Mouse (Mus musculus) mouse trophoblast stem cell (cell line): Measurements from ENCODE around the gene Lin52.
"Not testable (repeated sequence)": the region's sequence is repeated elsewhere in the genome, so short reads cannot be mapped to it uniquely, and the experiment has no call there.

ENCODE experiments used
- in situ Hi-C, 2 experiments: fragments of 300-500 bp; cut with MseI, MboI; formaldehyde crosslinking; loops; 2 replicates in 1 of 2; 3 replicates in 1 of 2; pipeline ENCODE4 v1.15.1; 2025

The Lin52 gene

DNA sequence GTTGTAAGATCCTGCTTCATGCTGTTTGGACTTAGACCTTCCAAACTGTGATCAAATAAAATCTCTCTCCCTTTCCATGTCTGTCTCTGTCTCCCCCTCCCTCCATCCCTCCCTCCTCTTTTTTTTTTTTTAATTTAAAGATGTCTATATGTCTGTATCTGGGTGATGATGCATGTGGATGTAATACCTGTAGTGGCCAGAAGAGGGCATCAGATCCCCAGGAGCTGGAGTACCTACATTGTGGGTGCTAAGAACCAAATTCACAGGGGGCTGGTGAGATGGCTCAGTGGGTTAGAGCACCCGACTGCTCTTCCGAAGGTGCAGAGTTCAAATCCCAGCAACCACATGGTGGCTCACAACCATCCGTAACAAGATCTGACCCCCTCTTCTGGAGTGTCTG is 88.3 kb downstream of the Lin52 start:
- in situ Hi-C loops: not testable (repeated sequence)

DNA sequence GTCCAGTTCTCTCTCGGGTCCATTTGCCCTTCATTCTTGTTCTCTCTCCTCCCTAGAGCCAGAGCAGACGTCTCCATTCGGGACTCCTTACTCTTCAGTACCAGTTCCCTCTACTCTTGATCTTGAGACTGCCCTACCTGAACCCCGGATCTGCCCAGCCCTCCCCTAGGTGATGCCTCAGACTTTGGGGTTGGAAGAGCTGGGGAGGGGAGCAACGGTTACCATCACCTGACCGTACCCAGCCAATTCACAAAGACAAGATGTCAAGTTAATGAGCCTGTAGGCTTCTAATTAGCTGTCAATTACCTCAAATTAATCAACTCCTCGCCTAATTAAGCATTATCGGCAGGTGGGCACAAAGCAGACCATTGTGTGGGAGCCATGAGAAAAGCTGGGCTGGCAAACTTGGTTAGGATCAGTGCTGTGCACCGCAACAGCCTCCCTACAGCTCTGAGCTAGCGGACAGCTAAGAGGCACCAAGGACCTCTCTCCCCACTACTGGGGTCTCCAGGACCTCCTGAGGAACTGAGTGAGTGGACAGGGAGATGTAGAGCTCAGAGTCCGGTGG is 90.3 kb downstream of the Lin52 start:
- in situ Hi-C loops: loop anchor here in 1 of 2 experiments (5.0 kb wide), 1 partner anchor 41 kb away; no protein-coding TSS in a partner anchor

DNA sequence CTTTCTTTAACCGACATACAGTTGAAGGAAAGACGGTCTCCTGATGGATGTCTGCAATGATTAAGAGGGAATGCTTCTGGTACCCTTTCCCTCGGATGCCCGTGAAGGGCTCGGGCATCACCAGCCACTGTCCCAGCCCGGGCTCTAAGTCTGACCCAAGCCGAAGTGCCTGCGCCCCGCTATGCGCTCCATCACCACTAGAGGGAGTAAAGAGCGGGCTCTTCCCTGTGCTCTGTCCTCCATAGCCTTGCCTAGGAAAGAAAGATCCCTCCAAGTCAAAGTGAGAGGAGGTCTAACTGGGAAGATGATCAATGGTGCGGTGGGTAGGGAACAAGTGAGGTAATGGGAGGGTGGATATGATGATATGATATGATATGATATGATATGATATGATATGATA is 94.8 kb downstream of the Lin52 start:
- in situ Hi-C loops: loop anchor here in 1 of 2 experiments (5.0 kb wide), 1 partner anchor 41 kb away; no protein-coding TSS in a partner anchor

DNA sequence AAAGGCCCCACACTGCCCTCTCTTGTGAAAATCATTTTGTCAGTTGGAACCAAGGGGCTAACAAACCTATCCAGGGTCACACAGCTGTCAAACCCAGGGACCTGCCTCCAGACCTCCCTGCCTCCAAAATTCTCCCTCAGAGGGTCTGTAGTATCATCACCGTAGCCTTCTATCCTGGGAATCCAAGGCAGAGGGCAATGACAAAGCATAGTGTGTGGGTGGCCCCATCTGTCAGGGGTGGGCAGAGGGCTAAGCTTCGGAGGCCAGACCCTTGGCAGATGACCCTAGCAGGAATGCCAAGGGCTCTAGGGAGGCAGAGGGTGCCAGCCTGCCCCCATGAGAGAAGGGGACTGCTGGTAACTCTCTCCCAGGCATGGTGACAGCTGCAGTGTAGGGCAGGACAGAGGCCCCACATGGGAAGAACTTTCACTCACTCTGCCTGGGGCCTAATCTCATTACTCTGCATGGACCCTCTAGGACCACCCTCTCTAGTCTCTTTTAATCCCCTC is 95.4 kb downstream of the Lin52 start:
- in situ Hi-C loops: loop anchor here in 1 of 2 experiments (5.0 kb wide), 1 partner anchor 41 kb away; no protein-coding TSS in a partner anchor

DNA sequence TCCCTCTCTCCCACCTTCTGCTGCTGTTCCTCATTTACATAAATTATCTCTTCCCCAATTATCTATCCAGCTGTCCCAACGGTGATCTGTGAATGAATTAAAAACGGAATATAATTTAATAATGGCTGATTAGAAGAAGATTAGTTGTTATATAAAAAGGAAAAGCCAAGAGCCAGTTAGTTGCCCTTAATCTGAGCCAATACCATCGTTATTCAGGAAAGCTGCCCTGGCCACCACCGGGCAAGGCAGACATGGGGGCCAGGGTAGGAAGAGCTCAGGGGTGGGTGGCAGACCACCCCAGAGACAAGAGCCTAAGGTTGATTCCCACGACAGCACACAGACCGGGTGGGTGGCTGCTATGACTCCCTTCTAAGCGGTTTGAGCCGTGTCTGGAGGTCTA is 97.0 kb downstream of the Lin52 start:
- in situ Hi-C loops: loop anchor here in 1 of 2 experiments (5.0 kb wide), 1 partner anchor 39 kb away; no protein-coding TSS in a partner anchor

DNA sequence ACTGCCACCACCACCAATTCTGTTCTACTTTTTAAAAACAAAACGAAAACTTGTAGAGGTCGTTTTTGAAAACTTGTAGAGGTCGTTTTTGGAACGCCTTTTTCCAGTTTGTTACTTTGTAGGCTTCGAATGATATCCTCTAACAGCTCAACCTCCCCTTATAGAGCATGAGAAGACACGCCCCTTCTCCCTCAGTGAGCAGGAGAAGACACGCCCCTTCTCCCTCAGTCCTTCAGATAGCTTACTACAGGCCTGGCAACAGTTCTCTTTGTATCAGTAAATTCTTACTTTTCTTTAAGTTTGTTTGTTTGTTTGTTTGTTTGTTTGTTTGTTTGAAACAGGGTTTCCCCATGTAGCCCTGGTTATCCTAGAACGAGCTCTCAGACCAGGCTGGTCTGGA is 104.0 kb downstream of the Lin52 start:
- in situ Hi-C loops: no loop called here

DNA sequence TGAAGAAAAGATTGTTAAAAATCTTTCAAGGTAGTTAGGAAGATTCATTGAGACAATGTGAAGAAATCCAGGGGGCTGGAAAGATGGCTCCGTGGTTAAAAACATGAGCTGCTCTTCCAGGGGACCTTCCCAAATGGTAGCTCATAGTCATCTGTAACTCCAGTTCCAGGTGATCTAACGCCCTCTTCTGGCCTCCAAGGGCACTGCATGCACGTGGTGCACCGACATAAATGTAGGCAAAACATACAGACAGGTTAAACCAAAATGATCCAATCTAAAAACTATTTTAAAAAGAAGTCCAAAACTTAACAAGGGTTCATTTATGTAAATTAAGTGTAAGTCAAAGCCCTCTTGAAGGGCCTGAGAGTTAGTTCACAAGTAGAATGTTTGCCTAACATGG is 111.3 kb downstream of the Lin52 start:
- in situ Hi-C loops: no loop called here

DNA sequence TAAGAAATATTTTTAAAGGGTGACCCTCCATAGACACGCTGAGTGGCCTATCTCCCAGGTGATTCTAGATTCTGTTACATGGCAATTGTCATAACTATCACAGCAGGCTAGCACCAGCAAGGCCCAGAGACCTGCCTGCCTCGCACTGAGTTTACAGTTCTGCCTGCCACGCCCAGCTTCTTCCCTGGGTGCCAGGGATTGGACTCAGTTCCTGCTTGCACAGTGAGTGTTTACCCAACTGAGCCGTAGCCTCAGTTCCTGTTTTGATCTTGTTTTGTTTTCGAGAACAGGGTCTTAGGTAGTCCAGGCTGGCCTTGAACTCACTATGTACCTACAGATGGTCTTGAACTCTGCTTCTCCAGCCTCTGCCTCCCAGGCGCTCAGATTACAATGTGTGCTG is 116.4 kb downstream of the Lin52 start:
- in situ Hi-C loops: no loop called here

DNA sequence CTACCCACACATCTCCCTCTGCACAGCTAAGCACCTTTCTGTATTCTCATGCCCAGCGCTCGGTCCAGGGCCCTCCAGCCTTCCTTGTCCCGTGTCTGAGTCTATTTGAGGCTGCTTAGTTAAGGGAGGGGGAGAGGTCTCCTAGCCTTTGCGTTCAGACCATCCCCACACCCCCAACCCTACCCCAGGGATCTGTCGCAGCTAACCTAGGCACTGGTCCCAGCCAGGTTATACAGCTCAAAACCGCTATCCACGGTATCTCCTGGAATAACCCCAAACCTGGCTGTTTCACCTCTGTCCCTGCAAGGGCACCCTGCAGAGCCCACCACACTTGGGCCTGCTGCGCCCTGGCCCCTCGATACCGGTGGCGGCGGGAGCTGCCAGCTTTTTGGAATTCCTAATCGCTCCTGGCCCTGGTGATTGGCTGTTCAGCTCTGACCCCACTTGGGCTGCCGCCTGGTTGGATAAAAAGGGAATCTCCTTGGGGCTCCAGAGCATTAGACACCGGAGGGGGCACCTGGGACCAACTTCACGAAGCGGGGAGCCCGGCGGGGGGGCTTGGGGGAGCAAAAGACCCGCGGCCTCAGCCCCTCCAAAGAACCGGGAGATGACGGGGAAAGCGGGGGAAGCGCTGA is 118.2 kb downstream of the Lin52 start, which contains the start of gene Vsx2:
Gene Vsx2, plus strand, starts transcription at position 427 of the 635 bp plus-strand sequence.
- in situ Hi-C loops: no loop called here

DNA sequence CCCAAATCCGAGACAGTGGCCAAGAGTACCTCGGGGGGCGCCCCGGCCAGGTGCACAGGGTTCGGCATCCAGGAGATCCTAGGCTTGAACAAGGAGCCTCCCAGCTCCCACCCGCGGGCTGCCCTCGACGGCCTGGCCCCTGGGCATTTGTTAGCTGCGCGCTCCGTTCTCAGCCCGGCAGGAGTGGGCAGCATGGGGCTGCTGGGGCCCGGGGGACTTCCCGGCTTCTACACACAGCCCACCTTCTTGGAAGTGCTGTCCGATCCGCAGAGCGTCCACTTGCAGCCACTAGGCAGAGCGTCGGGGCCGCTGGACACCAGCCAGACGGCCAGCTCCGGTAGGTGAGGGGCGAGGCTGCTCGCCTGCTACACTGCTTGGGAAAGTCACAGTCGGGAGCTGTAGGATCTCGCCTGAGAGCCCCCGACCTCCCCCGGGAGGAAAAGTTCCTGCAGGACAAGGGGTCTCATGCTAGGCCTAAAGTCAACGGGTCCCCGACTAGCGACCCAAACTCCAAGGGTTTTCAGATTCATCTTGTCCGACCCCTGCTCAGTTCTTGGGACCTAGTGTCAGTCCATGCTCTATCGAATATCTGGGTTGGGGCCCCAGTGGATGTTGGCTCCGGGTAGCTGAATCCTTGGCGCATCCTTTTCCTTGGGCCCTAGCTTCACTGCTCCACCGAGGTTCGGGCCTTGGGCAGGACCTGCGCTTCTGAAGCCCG is 118.9 kb downstream of the Lin52 start:
- in situ Hi-C loops: no loop called here

DNA sequence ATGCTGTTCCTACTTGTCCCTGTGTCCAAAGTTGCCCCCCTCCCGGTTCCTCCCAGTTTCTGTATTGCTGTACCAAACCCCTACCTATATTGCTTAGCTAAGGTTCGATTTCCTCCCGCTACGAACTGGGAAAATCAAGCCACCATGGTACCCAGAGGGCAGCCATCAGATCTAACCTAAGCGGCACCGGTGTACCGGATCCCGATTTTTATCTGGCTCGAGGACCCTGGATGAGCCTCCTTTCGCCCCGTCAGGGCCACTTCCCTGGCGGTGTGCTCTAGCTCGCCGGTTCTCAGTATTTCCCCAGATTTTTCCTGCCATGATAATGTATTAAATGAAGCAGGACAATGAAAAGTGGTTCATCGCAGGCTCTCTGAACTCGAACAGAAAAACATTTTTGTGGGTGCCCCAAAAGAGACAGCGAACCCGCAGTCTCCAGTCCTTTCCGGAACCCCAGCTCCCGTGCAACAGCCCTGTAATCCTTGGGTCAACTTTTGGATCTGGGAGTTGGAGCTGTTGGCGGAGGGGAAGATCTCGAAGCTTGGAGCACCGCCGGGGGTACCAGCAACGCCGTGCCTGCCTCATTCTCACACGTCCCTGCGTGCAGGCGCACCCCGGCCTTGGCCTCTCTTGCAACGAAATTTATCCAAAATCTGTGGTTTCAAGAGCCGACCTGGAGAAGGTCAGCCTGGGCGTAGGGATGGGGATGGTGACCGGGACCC is 119.6 kb downstream of the Lin52 start:
- in situ Hi-C loops: no loop called here

DNA sequence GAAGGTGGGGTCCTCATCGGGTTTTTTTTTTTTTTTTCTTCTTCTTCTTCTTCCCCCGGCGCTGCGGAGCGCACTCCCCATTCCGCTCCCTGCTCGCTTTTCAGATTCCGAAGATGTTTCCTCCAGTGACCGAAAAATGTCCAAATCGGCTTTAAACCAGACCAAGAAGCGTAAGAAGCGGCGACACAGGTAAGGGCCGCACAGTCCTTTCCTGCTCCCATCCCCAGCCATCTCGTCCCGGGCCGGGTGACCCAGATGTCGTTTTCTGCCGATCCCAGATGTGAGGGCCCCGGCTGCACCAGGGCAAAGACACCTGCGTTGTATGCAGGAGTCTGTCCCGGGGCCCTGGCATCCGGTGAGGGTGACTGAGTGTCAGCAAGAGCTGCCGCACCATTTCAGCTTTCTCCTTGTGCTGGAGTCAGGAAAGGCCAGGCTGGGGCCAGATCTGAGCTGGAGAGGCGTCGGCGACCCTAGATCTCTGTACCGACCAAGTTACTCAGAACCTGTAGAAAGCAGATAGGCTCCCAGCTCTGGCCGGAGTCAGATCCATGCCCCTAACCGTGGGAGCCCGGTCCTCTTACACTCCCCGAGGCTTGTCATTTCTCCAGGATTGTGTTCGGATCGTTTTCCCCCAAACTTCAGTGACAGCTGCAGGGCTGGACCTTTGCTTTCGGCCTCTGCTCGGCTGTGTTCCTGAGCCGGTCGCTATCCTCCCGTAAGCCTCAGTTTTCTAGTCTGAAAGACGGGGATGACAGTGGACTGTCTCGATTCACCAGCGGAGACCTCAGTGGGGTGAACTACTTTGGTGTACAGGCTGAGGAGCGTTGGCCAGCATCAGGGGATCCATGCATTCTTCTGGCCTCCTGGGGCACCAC is 120.5 kb downstream of the Lin52 start:
- in situ Hi-C loops: no loop called here

DNA sequence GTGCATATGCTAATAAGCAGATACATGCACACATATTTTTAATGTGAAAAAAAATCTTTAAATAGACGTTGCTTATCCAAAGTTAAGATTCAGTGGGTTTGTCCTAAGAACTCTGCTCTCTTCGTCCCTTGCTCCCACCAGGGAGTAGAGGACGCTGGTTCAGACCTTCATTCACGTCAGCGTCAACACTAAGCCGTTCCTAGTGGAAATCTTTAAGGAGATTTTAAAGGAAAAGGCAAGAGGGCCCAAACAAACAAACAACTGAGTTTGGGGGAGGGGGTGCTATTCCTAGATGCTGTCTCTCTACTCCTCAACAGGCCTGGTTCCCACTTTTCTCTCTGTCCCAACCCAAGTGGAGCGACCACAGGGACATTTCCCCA is 121.1 kb downstream of the Lin52 start:
- in situ Hi-C loops: no loop called here

DNA sequence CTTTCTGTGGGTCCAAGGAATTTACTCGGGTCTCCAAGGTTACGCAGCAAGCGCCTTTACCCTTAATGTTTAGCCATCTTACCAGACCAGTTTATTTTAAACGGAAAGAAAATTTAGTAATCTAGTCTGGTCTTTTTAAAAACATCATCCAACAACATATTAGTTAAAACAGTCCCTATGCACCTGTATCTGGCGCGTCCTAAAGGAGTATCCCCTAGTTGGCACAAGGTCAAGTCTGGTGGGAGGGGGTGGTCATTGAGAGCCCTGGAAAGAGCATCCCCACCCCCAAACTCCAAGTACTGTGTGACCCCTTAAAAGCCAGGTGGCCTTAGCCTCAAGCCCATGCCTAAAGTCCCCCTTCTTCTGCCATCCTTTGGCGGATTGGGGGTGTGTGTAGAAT is 121.9 kb downstream of the Lin52 start:
- in situ Hi-C loops: no loop called here

DNA sequence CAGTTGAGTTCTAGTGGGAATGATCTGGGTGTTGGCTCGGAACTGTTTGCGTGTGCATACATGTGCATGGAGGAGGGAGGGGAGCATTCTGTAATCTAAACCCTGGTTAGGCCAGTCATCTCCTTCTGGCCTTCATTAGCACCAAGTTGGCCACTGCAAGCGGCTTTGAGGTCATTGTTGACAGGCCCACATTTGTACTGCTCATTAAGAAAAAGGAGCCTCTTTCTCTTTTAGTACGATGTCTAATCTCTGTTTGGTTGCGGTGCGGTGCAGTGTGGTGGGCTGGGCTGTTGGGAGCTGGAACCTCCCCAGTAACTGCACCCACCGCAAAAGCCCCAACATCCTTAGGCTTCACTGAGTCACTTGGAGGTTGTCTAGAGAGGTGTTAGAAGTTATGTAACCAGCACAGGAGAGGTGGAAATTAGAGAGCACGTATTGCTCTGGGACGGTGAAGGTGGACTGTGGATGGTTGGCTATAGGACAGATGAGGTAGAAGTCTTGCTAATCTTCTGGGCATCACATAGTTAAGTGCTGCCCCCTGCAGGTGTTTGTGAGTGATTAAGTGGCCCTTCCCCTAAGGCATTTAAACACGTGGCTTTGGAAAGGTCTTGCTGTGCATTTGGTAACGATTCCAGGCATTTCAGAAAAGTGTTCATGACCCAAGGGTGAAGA is 126.7 kb downstream of the Lin52 start:
- in situ Hi-C loops: no loop called here

DNA sequence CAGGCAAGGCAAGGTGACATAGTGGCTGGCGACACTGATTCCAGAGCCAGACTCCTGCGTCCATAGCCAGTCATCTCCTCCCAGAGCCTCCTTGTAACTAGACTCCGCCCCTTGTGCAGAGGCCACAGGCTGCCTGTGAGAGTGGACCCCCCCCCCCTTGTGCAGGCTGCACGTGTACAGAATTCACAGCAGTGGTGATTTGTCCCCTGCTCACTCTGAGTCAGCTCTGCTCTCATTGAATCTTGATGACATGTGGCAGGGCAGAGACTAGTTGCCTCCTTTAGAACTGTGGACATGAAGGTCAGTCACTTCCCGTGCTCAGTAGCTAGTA is 127.2 kb downstream of the Lin52 start:
- in situ Hi-C loops: no loop called here

DNA sequence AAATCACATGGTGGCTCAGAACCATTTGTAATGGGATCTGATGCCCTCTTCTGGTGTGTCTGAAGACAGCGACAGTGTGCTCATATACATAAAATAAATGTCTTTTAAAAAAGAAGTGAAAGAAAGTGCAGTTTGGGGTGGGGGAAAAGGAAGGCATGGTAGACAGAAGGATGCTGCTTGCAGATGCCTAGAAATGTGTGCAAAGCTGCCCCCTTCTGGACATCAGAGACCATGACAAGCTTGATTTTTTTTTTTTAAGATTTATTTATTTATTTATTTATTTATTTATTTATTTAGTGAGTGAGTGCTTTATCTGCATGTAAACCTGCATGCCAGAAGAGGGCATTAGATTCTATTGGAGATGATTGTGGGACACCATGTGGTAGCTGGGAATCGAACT is 130.1 kb downstream of the Lin52 start:
- in situ Hi-C loops: loop anchor here in 1 of 2 experiments (5.0 kb wide), 1 partner anchor 39 kb away; no protein-coding TSS in a partner anchor

DNA sequence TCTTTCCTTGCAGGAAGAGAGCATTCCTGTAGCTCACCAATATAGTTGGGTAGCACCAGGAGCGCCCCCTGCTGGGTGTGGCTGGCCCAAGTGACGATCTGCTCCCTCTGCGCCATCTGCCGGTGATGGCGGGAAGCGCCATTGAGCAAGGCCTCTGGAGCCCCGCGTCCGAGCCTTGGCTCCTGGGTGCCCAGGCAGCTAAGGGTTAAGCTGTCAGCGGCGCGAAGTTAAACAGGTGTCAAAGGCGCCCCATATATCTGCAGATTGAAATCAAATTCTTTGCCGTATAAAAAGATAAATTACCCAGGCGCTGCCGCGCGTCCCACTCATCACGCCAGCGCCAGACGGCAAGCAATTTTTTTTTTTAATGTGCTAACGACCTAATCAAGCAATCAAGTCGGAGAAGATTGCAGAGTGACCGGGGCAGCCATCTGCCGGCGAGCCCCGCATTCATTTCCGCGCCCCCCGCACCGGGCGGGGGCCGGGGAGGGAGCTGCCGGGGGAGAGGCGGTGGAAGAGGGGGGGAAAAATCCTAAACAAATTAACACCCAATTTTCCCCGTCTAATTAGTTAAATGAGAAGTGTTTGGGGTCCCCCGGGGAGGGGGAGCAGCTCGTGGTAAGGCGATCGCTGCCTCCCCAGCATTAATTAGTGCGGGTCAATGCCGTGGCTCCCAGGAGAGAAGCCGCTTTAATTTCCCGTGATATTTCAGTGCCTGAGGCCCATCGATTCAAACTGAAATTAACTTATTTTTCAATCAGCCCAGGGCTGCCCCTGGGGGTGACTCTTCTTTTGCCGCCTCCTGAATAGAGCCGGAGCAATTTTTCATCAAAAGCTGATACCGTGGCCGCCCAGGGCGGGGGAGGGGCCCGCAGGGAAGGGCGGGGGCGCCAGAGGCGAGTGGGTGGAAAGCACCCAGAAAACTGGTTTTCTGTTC is 138.9 kb downstream of the Lin52 start:
- in situ Hi-C loops: loop anchor here in 1 of 2 experiments (5.0 kb wide), 1 partner anchor 43 kb away; no protein-coding TSS in a partner anchor
